Mouse (Mus musculus) right cerebral cortex, postnatal 36 days (tissue): ENCODE data around the gene Papss2.
A peak's percentile ranks its signal among the peaks of the same experiment; 100 is the strongest.

ENCODE experiments used
- DNase-seq, 2 experiments: peaks; one replicate each; pipeline ENCODE4 v3.0.0; 2022; ENCODE audit warnings: low spot score in 2 of 2, mixed read lengths in 1 of 2

Papss2 gene

DNA sequence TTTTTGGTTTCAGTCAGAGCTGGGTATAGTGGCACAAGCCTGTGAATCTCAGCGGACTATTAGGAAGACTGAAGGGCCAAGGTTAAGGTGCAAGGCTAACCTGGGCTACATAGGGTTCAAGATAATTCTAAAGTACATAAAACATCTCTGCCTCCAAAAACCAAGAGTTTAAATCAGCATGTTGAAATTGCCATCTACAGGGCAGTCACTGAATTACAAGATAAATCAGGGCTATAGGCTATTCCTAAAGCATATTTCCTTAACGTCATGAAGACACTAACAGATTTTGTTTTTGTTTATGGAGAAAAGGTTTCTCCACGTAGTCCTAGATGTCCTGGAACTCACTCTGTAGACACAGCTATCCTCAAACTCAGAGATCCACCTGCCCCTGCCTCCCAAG lies 114.7 kb downstream of the Papss2 start:
- no peak for DNase-seq

DNA sequence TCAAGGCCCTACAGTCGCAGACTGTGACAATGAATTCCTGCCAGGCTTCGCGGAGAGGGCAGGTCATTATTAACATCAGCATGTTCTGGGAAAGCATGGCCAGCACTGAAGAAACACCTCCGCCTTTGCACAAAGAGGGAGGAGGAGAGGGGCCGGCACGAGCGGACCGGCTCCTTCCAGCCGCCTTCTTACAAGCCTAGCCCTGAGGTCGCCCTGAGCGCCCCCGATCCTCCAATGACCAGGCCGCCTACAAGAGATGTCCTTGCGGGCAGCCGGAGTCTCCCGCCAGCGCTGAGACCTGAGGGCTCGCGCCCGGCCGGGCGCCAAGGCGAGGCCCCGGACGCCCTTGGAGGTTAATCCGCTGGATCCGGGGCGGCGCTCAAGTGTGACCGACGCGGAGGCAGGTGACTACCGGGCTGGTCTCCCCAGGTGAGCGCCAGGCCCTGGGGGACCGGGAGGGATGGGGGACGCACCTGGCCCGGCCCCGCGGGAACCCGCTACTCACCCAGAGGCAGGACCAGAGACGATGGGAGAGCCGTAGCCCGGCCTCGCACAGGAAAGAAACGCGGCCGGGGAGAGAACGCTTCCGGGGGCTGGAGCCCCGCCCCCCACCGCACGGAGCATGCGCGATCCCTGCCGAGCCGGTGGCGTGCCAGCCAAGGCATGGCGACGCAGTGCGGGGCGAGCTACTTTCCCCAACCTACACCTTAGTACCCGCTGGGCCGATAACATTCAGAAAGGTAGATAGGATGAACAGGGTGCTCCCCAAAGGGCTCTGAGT lies 116.4 kb downstream of the Papss2 start:
- peak; percentile 86 to 88 for DNase-seq

DNA sequence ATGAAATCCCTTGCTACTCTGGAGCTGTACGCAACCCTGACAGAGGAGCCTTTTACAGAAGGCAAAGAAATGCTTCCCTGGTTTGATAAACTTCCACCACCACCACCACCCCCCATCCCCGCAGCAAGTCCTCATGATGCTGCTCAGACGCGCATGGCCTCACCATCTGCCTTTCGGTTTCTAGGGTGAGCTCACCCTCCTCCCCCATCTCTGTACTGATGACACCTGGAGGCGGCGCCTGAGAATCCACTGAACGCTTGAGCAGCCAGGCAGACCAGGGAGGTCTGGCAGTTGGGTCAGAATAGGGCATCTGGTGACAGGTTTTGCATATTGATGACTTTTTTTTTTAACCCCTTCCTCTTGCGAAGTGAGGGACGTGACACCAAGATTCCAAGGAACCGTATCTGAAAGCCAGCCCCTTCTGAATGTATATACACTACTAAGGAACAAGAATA lies 117.0 kb downstream of the Papss2 start:
- peak; percentile 58 to 75 for DNase-seq

DNA sequence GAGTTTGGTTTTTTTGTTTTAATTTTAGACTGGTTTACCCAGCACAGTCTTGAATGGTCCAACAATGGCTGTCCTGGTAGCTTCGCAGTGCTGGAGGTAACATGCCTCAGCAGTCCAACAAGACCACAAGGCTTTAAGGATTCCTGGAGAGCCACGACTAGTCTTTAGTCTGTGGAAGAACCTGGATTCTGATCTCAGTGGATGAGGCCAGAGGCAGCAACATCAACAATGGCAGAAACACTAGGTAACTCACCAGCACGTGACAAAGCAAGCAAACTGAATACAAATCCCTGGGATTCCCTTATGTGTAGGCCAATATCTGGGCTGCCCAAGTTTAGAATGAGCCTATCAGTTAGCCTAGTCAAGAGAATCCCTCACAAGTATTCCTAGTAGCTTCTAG lies 117.9 kb downstream of the Papss2 start:
- no peak for DNase-seq

DNA sequence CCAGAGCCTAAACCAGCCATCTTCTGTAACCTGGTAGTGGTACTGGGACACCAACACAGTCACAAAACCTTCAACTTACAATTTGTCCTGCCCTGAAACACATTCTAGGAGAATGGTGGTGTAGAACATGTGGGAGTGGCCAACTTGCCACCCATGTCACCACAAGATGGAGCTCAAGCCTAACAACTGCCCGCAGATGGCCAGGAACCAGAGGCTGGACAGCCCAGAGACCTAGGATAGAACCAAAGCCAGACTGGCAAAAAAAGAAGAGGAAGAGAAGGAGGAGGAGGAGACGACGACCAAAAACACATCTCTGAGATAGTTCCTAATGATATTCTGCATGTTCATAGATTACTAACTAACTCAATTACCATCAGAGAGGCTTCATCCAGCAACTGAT lies 119.6 kb downstream of the Papss2 start:
- peak; percentile 57 to 63 for DNase-seq

DNA sequence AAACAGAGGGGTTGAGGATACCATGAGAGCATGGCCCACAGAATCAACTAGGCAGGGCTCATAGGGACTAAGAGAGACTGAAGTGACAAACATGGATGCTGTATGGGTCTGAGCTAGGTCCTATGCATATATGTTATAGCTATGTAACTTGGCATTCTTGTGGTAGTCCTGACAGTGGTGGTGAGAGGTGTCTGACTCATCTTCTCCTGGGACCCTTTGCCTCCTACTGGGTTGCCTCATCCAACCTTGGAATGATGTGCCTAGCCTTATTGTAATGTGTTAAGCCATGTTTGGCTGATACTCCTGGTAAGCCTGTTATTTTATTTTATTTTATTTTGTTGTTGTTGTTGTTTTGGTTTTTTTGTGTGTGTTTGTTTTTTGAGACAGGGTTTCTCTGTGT lies 120.1 kb downstream of the Papss2 start:
- DNase-seq: no peak
